ENCODE assay signal across 13 mouse cellular contexts in the genomic region with DNA sequence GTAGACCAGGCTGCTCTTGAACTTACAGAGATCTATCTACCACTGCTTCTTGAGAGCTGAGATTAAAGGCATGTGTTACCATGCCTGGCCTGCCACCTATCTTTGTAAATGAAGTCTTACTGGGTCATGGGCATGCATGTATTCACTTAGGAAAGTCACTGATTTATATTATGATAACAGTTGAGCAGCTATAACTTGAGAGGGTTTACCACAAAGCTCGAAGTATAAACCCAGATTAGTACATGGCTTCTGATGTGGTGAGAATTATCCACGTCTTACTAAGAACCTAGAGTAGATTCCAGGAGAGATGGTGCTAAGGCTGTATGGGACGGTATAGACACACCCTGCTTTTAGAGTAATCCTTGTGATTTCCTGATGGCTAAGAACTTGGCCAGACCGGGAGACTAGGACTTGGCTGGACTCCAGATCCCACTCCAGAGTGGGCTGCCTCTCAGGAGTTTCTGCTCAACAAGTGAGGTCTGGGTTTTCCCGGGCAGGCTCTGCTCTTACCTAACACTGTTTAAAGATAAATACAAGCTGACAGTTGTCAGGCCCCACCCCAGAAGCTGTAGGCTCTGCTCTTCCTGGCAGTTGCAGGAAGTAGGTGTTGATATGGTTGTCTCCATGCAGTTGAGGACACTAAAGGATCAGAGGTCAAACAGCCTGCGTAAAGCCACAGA. TPM values are rescaled to one million over a fixed set of nuclear protein-coding genes. Genes with fewer than 3 reads are reported as not detected.
DNase-seq lines count a peak whose midpoint lies in the region; ATAC-seq and TF ChIP-seq lines count a peak whose summit lies in the region.
"Had no signal": no experiment of that assay in that cellular context is flagged by ENCODE, and none has a peak within 500 bp of the region (broad histone marks: within the 10 kb centered on the region; RNA-seq: fewer than 3 reads in every experiment).

No protein-coding gene starts in this region.

- no peaks in the 10 kb centered on the region for H3K4me1 ChIP-seq in embryonic facial prominence, embryonic 15.5 days
- H3K4me1 ChIP-seq in liver, embryonic 14.5 days (replicated peaks; ENCODE audit: control insufficient read depth in 2 of 2, insufficient read depth in 2 of 2, low read length in 1 of 2), result peaks cover 0 to 16% of the 10 kb centered on the region in 2 experiments; a peak in 2 of 4 replicates
- peaks cover 6% of the 10 kb centered on the region; the same call in 1 of the 2 replicates for H3K4me1 ChIP-seq in stomach, embryonic 15.5 days

- H3K36me3 ChIP-seq in embryonic facial prominence, embryonic 15.5 days, result no peaks in the 10 kb centered on the region
- H3K36me3 ChIP-seq in liver, embryonic 14.5 days (replicated peaks; ENCODE audit: control insufficient read depth, insufficient read depth, low read depth), result no peaks in the 10 kb centered on the region
- H3K36me3 ChIP-seq in stomach, embryonic 15.5 days, result no peaks in the 10 kb centered on the region
- H3K36me3 ChIP-seq: limb, embryonic 12.5 days had no signal

- H3K4me2 ChIP-seq in embryonic facial prominence, embryonic 15.5 days (replicated peaks), result no peak overlapping the region
- no peak overlapping the region for H3K4me2 ChIP-seq in liver, embryonic 14.5 days (ENCODE audit: low read depth)
- H3K4me2 ChIP-seq in stomach, embryonic 15.5 days, result no peak overlapping the region; the same call in 1 of the 2 replicates
- H3K4me2 ChIP-seq: limb, embryonic 12.5 days had no signal

- no peak overlapping the region for H3K4me3 ChIP-seq in embryonic facial prominence, embryonic 15.5 days (replicated peaks)
- H3K4me3 ChIP-seq in liver, embryonic 14.5 days (ENCODE audit: insufficient read depth in 1 of 2, low read depth in 2 of 2, low read length in 2 of 2), result no peak overlapping the region
- no peak overlapping the region for H3K4me3 ChIP-seq in stomach, embryonic 15.5 days (replicated peaks)
- no peak overlapping the region for H3K4me3 ChIP-seq in layer of hippocampus, adult 2 months
- H3K4me3 ChIP-seq: limb, embryonic 12.5 days had no signal

- no peak overlapping the region for H3K9ac ChIP-seq in embryonic facial prominence, embryonic 15.5 days
- H3K9ac ChIP-seq in liver, embryonic 14.5 days (replicated peaks), result no peak overlapping the region
- H3K9ac ChIP-seq in stomach, embryonic 15.5 days, result no peak overlapping the region
- H3K9ac ChIP-seq: limb, embryonic 12.5 days had no signal

- no peaks in the 10 kb centered on the region for H3K27me3 ChIP-seq in embryonic facial prominence, embryonic 15.5 days
- no peaks in the 10 kb centered on the region for H3K27me3 ChIP-seq in liver, embryonic 14.5 days (ENCODE audit: control insufficient read depth, insufficient read depth, low read length)
- no peaks in the 10 kb centered on the region for H3K27me3 ChIP-seq in stomach, embryonic 15.5 days (replicated peaks)
- H3K27me3 ChIP-seq: limb, embryonic 12.5 days had no signal

- 0 out of 2 replicates have a peak, but pooled peaks have one; percentile 16 for TF ChIP-seq EP300 in liver, embryonic 14.5 days (IDR thresholded peaks at IDR 0.05; ENCODE audit: low read depth)

- ATAC-seq in embryonic facial prominence, embryonic 15.5 days (ENCODE audit: insufficient number of reproducible peaks, low FRiP score, low TSS enrichment, low read depth), result peak; percentile 60
- peak; percentile 69 for ATAC-seq in liver, embryonic 14.5 days (ENCODE audit: insufficient read depth)
- ATAC-seq in stomach, embryonic 15.5 days (ENCODE audit: insufficient read depth, low FRiP score, low read depth), result peak; percentile 58; the same call in 1 of the 2 replicates
- ATAC-seq: forebrain, embryonic 14.5 days; hindbrain, postnatal 0 days had no signal

- H3K9me3 ChIP-seq in embryonic facial prominence, embryonic 15.5 days (replicated peaks), result no peaks in the 10 kb centered on the region
- H3K9me3 ChIP-seq in liver, embryonic 14.5 days (ENCODE audit: control insufficient read depth, low read length), result no peaks in the 10 kb centered on the region
- no peaks in the 10 kb centered on the region for H3K9me3 ChIP-seq in stomach, embryonic 15.5 days
- H3K9me3 ChIP-seq: limb, embryonic 12.5 days had no signal

- DNase-seq in kidney, postnatal 10 days, result peak; percentile 54
- DNase-seq in kidney, adult 9 months, result no peak
- DNase-seq in liver, embryonic 14.5 days (ENCODE audit: low read depth in 3 of 3, low spot score in 3 of 3), result peak in 2 of 3 experiments; percentile 29 to 31
- no peak for DNase-seq in layer of hippocampus, adult 2 months (ENCODE audit: low spot score in 2 of 2)
- DNase-seq in cerebellum, adult 18-20 months, result no peak
- DNase-seq in gastrocnemius, postnatal 4 days (ENCODE audit: low spot score in 2 of 2), result no peak
- DNase-seq: adrenal gland, postnatal 36 days; cerebellum, postnatal 36 days had no signal

- TF ChIP-seq CTCF in liver, embryonic 14.5 days (IDR thresholded peaks at IDR 0.05; ENCODE audit: low read depth), result no peak
- no peak for TF ChIP-seq CTCF in layer of hippocampus, adult 2 months (conservative IDR thresholded peaks at IDR 0.05)

- H3K27ac ChIP-seq in embryonic facial prominence, embryonic 15.5 days (replicated peaks), result 0 out of 2 replicates have a peak overlapping the region, but pooled peaks have one; percentile 48
- H3K27ac ChIP-seq in liver, embryonic 14.5 days, result no peak overlapping the region
- H3K27ac ChIP-seq in stomach, embryonic 15.5 days, result peak overlapping the region; percentile 61; the same call in 1 of the 2 replicates
- H3K27ac ChIP-seq in layer of hippocampus, adult 2 months, result no peak overlapping the region
- H3K27ac ChIP-seq: hindbrain, postnatal 0 days; limb, embryonic 12.5 days had no signal

- 37% methylated on average over 6 of the region's 6 CpGs for WGBS in embryonic facial prominence, embryonic 15.5 days
- WGBS in liver, embryonic 14.5 days (ENCODE audit: insufficient replicate concordance), result 13% methylated on average over 6 of the region's 6 CpGs
- WGBS in stomach, embryonic 15.5 days, result 27% methylated on average over 6 of the region's 6 CpGs

RNA-seq across cellular contexts. Expression of gene Slc25a25, which starts 13.1 kb away (rescaled TPM):
- polyA plus RNA-seq in embryonic facial prominence, embryonic 15.5 days (2015; fragmentation: Nextera tagmentation; extraction: Ambion mirVana), result 20.8 and 22.1 TPM in 2 replicates
- polyA plus RNA-seq in liver, embryonic 14.5 days (2012; rRNA removed), result 5.4 and 6.0 TPM in 2 replicates
- 5.5 and 7.0 TPM in 2 replicates for polyA plus RNA-seq in liver, embryonic 14.5 days (2014; fragmentation: Nextera tagmentation; extraction: Ambion mirVana)
- 17.6 and 17.9 TPM in 2 replicates for polyA plus RNA-seq in stomach, embryonic 15.5 days (2015; fragmentation: Nextera tagmentation; extraction: Ambion mirVana)
- total RNA-seq in layer of hippocampus, adult 2 months (2021), result 10 to 100 TPM; 54.5 to 57.6 TPM
- 10 to 100 TPM; 14.0 to 25.1 TPM for total RNA-seq in gastrocnemius, postnatal 4 days (2021)

RNA-seq across cellular contexts. Expression of gene Naif1, which starts 14.1 kb away (rescaled TPM):
- polyA plus RNA-seq in embryonic facial prominence, embryonic 15.5 days (2015; fragmentation: Nextera tagmentation; extraction: Ambion mirVana), result 6.2 and 6.5 TPM in 2 replicates
- 1.3 and 1.4 TPM in 2 replicates for polyA plus RNA-seq in liver, embryonic 14.5 days (2012; rRNA removed)
- 1.6 and 2.0 TPM in 2 replicates for polyA plus RNA-seq in liver, embryonic 14.5 days (2014; fragmentation: Nextera tagmentation; extraction: Ambion mirVana)
- polyA plus RNA-seq in stomach, embryonic 15.5 days (2015; fragmentation: Nextera tagmentation; extraction: Ambion mirVana), result 5.1 and 5.4 TPM in 2 replicates
- total RNA-seq in layer of hippocampus, adult 2 months (2021), result 1 to 10 TPM; 4.3 to 4.5 TPM
- total RNA-seq in gastrocnemius, postnatal 4 days (2021), result 1 to 10 TPM; 3.9 to 4.0 TPM

Comparison
In these comparisons a context has a peak if more than half of its experiments do, and no peak if none do; other contexts are left out.
1. DNase-seq: peak in kidney, postnatal 10 days (single experiment) and liver, embryonic 14.5 days (2 of 3); none in kidney, adult 9 months (single experiment), layer of hippocampus, adult 2 months (0 of 2), cerebellum, adult 18-20 months (0 of 2) and gastrocnemius, postnatal 4 days (0 of 2).
2. H3K27ac ChIP-seq: peak in embryonic facial prominence, embryonic 15.5 days (single experiment) and stomach, embryonic 15.5 days (single experiment); none in liver, embryonic 14.5 days (single experiment) and layer of hippocampus, adult 2 months (single experiment).
3. Peak in every context shown above with its lines, with median percentiles within 50 percentile points of each other: ATAC-seq.